Mouse (Mus musculus): ENCODE measurements around the gene Kcnk16. TPM values are rescaled to one million over a fixed set of nuclear protein-coding genes. Genes with fewer than 3 reads are reported as not detected.

The Kcnk16 gene
- polyA plus RNA-seq, 1 experiment from 2014 or later: not detected

DNA sequence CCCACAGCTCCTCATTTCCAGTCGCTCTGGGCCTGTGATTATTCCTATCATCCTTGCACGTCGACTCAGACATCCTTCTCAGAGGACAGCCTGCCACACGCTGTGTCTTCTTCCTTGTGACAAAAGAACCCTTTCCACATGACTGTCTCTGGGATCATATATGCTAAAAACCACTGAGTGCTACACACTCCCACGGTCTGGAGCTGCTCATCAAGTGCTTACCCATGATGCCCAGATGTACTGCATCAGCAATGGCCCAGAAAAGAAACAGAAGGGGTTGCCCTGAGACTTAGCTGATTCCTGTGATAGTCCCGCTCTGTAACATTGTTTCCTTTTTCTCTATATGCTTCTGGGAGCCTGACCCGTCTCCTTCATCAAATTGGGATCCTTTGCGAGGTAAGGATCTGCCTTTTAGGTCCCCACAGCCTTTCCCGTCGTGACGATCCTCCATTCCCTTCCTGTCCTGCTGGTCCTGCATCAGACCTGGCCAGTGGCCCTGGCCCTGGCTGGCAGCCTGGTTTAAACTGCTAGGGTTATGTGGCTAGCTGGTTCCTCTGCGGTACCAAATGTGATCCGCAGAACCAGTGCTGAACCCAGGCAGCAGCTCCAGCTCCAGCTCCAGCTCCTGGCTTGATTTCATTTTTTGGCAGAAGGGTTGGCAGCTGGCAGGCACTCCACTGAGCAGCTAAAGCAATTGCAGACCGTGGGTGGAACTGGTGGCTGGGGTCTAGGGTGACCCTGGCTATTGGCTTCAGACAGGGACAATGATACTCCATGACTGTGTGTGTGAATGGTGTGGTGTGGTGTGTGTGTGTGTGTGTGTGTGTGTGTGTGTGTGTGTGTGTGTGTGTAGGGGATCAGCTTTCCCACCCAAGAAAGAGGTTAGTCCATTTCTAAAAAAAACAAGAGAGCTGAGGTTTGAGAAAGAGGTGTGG, 18.5 kb downstream of the Kcnk16 start:
- Histone ChIP-seq H3K4me2 (no peak overlapping the region), H3K36me3 (ENCODE audit: poor library complexity, severe bottlenecking) (no peaks in the 10 kb centered on the region), H3K27ac (no peak overlapping the region), H3K9me3 (replicated peaks) (no peaks in the 10 kb centered on the region), H3K27me3 (no peaks in the 10 kb centered on the region), H3K4me3 (no peak overlapping the region), H3K9ac (no peak overlapping the region), H3K4me1 (peaks cover 4% of the 10 kb centered on the region; the same call in 1 of the 2 replicates)
- ATAC-seq: no peak
- 67% methylated on average over 14 of the region's 14 CpGs for WGBS

DNA sequence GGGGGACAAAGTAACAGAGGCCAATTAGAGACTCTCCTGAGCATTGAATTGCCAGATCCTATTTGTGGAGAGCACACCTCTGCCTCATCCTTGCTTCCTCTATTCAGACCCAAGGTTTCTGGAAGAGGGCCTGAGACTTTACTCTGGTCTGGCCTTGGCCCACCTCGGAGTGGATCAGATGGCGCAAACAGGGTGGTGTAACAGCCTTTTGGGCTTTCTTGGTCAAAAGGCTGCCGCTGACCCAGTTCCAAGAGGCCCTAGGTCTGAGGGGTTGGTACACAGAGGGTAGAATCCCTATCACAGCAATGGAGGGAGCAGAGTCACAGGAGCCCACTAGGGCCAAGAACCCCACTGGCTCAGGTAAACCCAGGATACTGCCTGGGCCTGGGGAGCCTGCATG, 21.0 kb downstream of the Kcnk16 start:
- Histone ChIP-seq H3K27me3 (no peaks in the 10 kb centered on the region), H3K27ac (no peak overlapping the region), H3K9ac (no peak overlapping the region), H3K4me2 (no peak overlapping the region), H3K4me1 (peaks cover 4% of the 10 kb centered on the region; the same call in 1 of the 2 replicates), H3K36me3 (ENCODE audit: poor library complexity, severe bottlenecking) (no peaks in the 10 kb centered on the region), H3K4me3 (no peak overlapping the region), H3K9me3 (replicated peaks) (no peaks in the 10 kb centered on the region)
- ATAC-seq: no peak
- 89% methylated on average over 3 of the region's 3 CpGs for WGBS

DNA sequence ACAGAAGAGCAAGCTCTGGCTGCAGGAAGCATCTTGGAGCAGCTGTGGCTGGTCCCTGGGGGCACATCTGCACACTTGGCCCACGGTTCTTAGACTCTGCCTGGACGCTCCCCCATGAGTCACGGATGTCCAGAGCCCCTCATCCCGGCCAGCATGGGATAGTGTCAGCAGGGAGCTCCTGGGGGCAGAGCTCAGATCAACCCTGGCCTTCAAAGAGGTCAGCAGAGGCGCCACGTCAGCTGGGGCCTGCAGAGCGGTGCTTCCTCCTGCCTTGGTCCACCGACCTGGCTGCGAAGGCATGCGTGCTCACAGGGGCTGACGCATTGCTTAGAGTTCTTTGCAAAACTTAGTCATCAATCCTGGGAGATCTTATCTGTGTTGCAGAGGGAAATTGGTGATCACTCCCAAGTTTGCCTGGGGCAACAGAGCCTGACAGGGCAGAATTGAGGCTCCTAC, 22.2 kb downstream of the Kcnk16 start:
- 82% methylated on average over 11 of the region's 11 CpGs for WGBS
- H3K27ac ChIP-seq: no peak overlapping the region
- no peaks in the 10 kb centered on the region for H3K27me3 ChIP-seq
- H3K4me1 ChIP-seq: peaks cover 4% of the 10 kb centered on the region; the same call in 1 of the 2 replicates
- no peak overlapping the region for H3K4me3 ChIP-seq
- H3K9me3 ChIP-seq (replicated peaks): no peaks in the 10 kb centered on the region
- ATAC-seq: no peak
- no peak overlapping the region for H3K9ac ChIP-seq
- H3K36me3 ChIP-seq (ENCODE audit: poor library complexity, severe bottlenecking): no peaks in the 10 kb centered on the region
- H3K4me2 ChIP-seq: no peak overlapping the region

DNA sequence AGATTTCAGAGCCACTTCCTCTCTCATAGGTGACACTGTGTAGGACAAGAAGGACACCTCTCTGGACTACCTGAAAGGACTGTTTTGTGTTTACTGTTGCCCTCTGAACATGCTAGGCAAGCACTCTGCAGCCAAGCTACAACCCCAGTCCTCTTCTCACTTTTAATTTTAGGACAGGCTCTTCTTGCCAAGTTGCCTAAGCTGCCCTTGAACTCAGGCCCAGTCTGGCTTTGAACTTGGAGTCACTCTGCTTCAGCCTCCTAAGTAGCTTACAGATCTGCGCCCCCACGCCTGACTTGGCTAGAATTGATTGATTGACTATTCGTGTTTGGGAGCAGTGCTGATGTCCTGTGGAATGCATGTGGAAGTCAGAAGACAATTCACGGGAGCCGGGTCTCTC, 23.1 kb downstream of the Kcnk16 start:
- H3K27me3 ChIP-seq: no peaks in the 10 kb centered on the region
- H3K4me2 ChIP-seq: no peak overlapping the region
- peaks cover 4% of the 10 kb centered on the region; the same call in 1 of the 2 replicates for H3K4me1 ChIP-seq
- no peak overlapping the region for H3K4me3 ChIP-seq
- ATAC-seq: no peak
- H3K27ac ChIP-seq: no peak overlapping the region
- WGBS: 88% methylated on average over 5 of the region's 5 CpGs
- H3K36me3 ChIP-seq (ENCODE audit: poor library complexity, severe bottlenecking): no peaks in the 10 kb centered on the region
- H3K9ac ChIP-seq: no peak overlapping the region
- H3K9me3 ChIP-seq (replicated peaks): no peaks in the 10 kb centered on the region

DNA sequence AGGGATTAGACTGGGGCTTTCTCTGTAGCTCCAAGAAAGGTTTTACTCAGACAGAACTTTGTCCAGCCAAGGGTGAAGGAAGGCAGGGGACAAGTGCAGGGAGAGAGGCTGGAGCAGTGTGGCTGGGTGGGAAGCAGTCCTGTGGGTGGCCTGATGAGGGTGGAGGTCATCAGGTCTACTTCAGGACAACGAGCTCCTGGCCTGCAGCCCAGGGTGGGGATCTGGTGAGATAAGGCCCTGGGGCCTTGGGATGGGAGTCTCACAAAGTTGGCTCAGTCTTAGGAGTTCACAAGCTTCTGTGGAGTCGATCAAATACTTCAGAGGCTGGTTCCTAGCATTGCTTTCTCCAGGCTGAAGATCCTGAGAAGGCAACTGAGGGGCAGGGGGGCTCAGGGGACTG, 23.7 kb downstream of the Kcnk16 start:
- Histone ChIP-seq H3K27ac (no peak overlapping the region), H3K9ac (no peak overlapping the region), H3K36me3 (ENCODE audit: poor library complexity, severe bottlenecking) (no peaks in the 10 kb centered on the region), H3K27me3 (no peaks in the 10 kb centered on the region), H3K4me1 (no peaks in the 10 kb centered on the region), H3K4me2 (no peak overlapping the region), H3K4me3 (no peak overlapping the region), H3K9me3 (replicated peaks) (no peaks in the 10 kb centered on the region)
- 74% methylated on average over 2 of the region's 2 CpGs for WGBS
- no peak for ATAC-seq

DNA sequence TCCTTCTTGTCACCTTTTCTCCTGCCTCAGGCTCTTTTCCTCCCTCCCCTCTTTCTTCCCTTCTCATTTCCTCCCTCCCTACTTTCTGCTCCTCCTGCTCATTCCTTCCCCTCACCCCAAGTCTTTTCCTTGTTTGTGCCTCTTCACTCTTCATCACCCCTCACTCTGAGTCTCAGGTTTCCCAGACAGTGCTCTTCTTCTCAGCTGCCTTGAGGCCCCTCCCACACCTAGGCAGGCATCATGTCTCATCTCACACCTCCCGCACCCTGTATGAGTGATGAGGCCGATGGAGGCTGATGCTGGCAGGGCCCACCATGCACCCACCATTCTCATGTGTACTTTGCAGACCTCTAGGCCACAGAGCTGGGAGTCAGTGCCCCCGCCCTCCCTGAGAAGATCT, 25.8 kb downstream of the Kcnk16 start:
- ATAC-seq: no peak
- no peaks in the 10 kb centered on the region for H3K4me1 ChIP-seq
- no peak overlapping the region for H3K27ac ChIP-seq
- 80% methylated on average over 3 of the region's 3 CpGs for WGBS
- H3K27me3 ChIP-seq: no peaks in the 10 kb centered on the region
- H3K4me2 ChIP-seq: no peak overlapping the region
- H3K4me3 ChIP-seq: no peak overlapping the region
- no peak overlapping the region for H3K9ac ChIP-seq
- H3K9me3 ChIP-seq (replicated peaks): no peaks in the 10 kb centered on the region
- H3K36me3 ChIP-seq (ENCODE audit: poor library complexity, severe bottlenecking): no peaks in the 10 kb centered on the region

DNA sequence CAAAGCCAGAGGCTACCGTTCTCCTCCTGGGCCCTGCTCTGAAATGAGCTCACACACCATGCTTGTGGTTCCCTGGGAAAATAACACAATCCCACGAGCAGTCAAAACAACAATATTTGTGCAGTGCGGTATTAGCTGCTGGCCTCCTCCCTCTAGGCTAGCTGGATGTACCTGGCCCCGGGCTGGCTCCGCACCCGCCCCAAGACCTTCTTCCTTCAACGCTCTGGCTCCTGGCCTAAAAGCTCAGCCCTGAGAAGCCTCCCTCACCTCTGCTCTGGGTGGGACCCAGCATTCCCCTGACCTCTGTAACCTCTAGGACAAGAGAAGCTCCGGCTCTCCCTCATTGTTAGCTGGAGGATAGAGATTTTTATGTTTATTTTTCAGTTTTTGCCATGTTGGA, 26.5 kb downstream of the Kcnk16 start:
- H3K27ac ChIP-seq: no peak overlapping the region
- H3K4me3 ChIP-seq: no peak overlapping the region
- H3K9ac ChIP-seq: no peak overlapping the region
- WGBS: 87% methylated on average over 8 of the region's 8 CpGs
- H3K36me3 ChIP-seq (ENCODE audit: poor library complexity, severe bottlenecking): no peaks in the 10 kb centered on the region
- no peaks in the 10 kb centered on the region for H3K4me1 ChIP-seq
- no peaks in the 10 kb centered on the region for H3K9me3 ChIP-seq (replicated peaks)
- no peak for ATAC-seq
- no peaks in the 10 kb centered on the region for H3K27me3 ChIP-seq
- H3K4me2 ChIP-seq: no peak overlapping the region

DNA sequence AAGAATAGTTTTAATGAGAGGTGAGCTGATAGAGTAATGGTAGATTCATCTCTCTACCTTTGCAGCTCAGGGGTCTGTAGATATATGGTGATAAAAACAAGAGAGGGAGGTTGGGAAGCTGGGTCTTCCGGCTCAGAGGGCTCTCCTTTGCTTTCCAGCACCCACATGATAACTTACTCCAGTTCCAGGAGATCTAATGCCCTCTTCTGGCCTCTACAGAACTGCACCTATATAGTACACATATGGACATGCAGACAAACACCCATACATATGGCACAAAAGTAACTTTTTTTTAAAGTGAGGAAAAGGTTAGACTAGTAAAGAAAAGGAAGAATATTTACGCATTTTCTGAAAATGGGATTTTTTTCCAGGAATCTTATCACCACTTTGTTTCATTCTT, 34.6 kb downstream of the Kcnk16 start:
- Histone ChIP-seq H3K9ac (no peak overlapping the region), H3K9me3 (replicated peaks) (no peaks in the 10 kb centered on the region), H3K27ac (no peak overlapping the region), H3K36me3 (ENCODE audit: poor library complexity, severe bottlenecking) (no peaks in the 10 kb centered on the region), H3K4me2 (no peak overlapping the region), H3K4me1 (no peaks in the 10 kb centered on the region), H3K27me3 (no peaks in the 10 kb centered on the region), H3K4me3 (no peak overlapping the region)
- no peak for ATAC-seq
- WGBS: 85% methylated on average over 2 of the region's 2 CpGs

DNA sequence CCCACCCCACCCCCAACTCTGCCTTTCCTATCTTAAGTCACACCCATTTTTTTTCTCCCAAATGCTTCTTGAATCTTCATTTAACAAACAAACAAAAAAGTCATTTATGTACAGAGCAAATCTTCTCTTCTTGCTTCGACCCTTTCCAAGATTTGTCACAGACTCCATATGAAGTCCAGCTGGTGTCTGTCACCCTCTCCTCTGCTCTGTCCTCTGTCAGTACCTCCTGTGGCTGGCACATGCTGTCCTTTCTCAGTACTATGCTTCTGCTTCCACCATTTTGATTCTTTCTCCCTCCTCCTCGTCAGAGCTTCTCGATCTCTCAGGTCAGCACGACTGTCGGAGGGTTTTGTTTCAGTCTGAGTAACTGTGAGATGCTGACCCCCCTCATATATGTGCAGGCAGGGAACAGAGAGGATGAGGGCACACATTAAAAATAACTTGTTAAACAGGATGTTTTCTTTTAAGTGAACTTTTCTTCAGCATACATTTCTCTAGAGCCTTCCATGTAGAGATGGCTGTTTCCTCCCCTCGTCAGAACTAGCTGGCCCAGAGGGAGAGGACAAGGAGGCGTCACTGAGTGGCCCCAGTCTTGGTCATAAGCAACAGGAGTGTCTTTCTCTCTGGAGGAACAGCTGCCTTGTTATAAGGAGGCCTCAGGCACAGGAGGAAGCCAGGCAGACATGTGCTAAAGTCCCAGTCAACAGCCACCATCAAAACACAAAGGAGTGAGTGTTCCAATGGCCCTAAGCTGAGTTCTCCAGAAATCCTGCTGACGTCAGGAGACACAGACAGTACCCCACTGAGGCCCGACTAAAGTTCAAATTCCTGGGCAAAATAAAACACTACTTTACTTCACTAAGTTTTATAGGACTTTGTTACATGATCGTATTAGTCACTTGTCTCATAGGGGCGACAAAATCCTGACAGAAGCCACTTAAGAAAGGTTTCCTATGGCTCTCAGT, 35.7 kb downstream of the Kcnk16 start:
- no peaks in the 10 kb centered on the region for H3K36me3 ChIP-seq (ENCODE audit: poor library complexity, severe bottlenecking)
- ATAC-seq: no peak
- no peaks in the 10 kb centered on the region for H3K9me3 ChIP-seq (replicated peaks)
- H3K4me3 ChIP-seq: no peak overlapping the region
- no peak overlapping the region for H3K4me2 ChIP-seq
- 76% methylated on average over 11 of the region's 11 CpGs for WGBS
- H3K9ac ChIP-seq: no peak overlapping the region
- H3K27ac ChIP-seq: no peak overlapping the region
- H3K4me1 ChIP-seq: no peaks in the 10 kb centered on the region
- H3K27me3 ChIP-seq: no peaks in the 10 kb centered on the region

DNA sequence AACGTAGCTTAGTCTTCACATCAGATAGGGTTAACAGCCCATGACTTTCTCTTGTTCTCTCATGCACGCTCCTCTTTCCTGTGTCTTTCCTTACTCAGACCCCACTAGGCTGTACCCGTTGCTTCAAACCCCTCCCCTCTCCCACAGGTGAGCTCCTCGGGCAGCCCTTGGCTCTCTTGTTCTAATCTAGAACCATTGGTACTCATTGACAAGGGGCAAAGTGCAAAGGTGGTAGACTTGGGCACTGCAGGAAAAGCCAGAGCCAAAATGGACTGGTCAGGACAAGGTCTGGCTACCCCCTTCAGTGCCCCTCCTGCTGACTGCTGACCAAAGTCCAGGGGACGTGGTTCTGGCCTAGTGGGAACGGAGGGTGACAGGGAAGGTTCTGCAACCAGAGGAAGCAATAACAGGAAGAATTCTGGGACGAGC, 38.9 kb downstream of the Kcnk16 start:
- H3K27me3 ChIP-seq: no peaks in the 10 kb centered on the region
- H3K9ac ChIP-seq: no peak overlapping the region
- H3K4me2 ChIP-seq: no peak overlapping the region
- no peak for ATAC-seq
- no peak overlapping the region for H3K27ac ChIP-seq
- no peaks in the 10 kb centered on the region for H3K9me3 ChIP-seq (replicated peaks)
- peaks cover 17% of the 10 kb centered on the region for H3K4me1 ChIP-seq
- H3K36me3 ChIP-seq (ENCODE audit: poor library complexity, severe bottlenecking): no peaks in the 10 kb centered on the region
- WGBS: 86% methylated on average over 7 of the region's 7 CpGs
- H3K4me3 ChIP-seq: no peak overlapping the region

DNA sequence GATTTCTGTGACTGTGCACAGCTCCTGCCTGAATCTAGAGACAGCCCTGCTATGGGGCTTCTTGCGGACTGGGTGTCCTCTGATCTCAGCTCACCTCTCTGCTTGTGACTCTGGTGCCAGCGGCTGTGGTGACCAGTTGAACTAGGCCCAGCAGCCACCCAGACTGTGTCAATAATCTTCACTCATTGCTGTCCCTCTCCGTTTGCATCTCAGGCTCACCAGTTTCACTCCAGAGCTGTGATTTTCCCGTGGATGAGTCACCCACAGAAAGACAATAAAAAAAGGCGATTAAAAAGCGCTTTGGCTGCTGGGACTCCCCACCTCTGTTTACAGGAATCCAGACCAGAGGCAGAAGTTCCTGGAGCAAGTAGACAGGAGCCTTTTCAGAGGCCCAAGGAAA, 39.6 kb downstream of the Kcnk16 start:
- no peak for ATAC-seq
- no peaks in the 10 kb centered on the region for H3K27me3 ChIP-seq
- no peaks in the 10 kb centered on the region for H3K36me3 ChIP-seq (ENCODE audit: poor library complexity, severe bottlenecking)
- H3K4me1 ChIP-seq: peaks cover 23% of the 10 kb centered on the region
- H3K4me2 ChIP-seq: no peak overlapping the region
- no peaks in the 10 kb centered on the region for H3K9me3 ChIP-seq (replicated peaks)
- WGBS: 79% methylated on average over 6 of the region's 6 CpGs
- no peak overlapping the region for H3K9ac ChIP-seq
- no peak overlapping the region for H3K4me3 ChIP-seq
- no peak overlapping the region for H3K27ac ChIP-seq

DNA sequence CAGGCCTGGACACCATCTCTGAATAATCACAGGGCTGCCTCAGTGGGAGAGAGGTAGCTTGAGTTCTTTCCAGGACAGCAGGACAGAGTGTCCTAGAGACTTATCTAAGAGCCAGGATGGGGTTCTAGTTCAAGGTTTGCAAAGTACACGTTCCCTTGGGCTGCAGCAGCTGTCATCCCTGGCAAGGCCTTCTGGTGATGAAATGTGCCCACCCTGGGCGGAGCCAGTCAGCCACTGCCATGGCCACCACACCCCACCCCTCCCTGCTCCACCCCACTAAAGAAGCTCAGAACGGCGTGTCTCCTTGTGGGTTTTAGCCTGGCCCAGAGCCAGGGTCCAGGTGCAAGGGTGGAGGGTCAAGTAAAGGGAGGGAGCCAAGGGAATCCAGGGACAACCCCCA, 40.7 kb downstream of the Kcnk16 start:
- 80% methylated on average over 4 of the region's 4 CpGs for WGBS
- no peak overlapping the region for H3K9ac ChIP-seq
- no peak overlapping the region for H3K4me3 ChIP-seq
- H3K27me3 ChIP-seq: no peaks in the 10 kb centered on the region
- no peak for ATAC-seq
- no peaks in the 10 kb centered on the region for H3K36me3 ChIP-seq (ENCODE audit: poor library complexity, severe bottlenecking)
- no peak overlapping the region for H3K27ac ChIP-seq
- no peaks in the 10 kb centered on the region for H3K9me3 ChIP-seq (replicated peaks)
- H3K4me2 ChIP-seq: no peak overlapping the region
- H3K4me1 ChIP-seq: peaks cover 26% of the 10 kb centered on the region

Data from forebrain, embryonic 13.5 days (tissue).